Mouse (Mus musculus): Measurements from ENCODE around the gene Rbfox3. TPM values are rescaled to one million over a fixed set of nuclear protein-coding genes. Genes with fewer than 3 reads are reported as not detected.

Rbfox3 gene
- polyA plus RNA-seq, 1 experiment from 2014 or later = 0.36 TPM

- Histone ChIP-seq H3K27ac (no peak overlapping the region), H3K4me2 (no peak overlapping the region), H3K27me3 (peaks cover 27% of the 10 kb centered on the region), H3K9me3 (replicated peaks) (no peaks in the 10 kb centered on the region), H3K9ac (no peak overlapping the region), H3K4me3 (replicated peaks) (no peak overlapping the region), H3K4me1 (replicated peaks) (no peaks in the 10 kb centered on the region), H3K36me3 (no peaks in the 10 kb centered on the region)
- no peak for ATAC-seq (ENCODE audit: low read depth)
- DNase-seq = no peak
- 12% methylated on average over 4 of the region's 4 CpGs for WGBS (ENCODE audit: insufficient replicate concordance)
Measured at GRCm38 (mm10) chr11:118554542-118554941, 356.9 kb downstream of the Rbfox3 start.

- Histone ChIP-seq H3K9ac (no peak overlapping the region), H3K4me2 (no peak overlapping the region), H3K4me1 (replicated peaks) (no peaks in the 10 kb centered on the region), H3K36me3 (no peaks in the 10 kb centered on the region), H3K4me3 (replicated peaks) (no peak overlapping the region), H3K27ac (no peak overlapping the region), H3K27me3 (peaks cover 27% of the 10 kb centered on the region), H3K9me3 (replicated peaks) (no peaks in the 10 kb centered on the region)
- ATAC-seq (ENCODE audit: low read depth) = no peak
- 40% methylated on average over 4 of the region's 4 CpGs for WGBS (ENCODE audit: insufficient replicate concordance)
- no peak for DNase-seq
Measured at GRCm38 (mm10) chr11:118553926-118554325, 357.5 kb downstream of the Rbfox3 start.

- WGBS (ENCODE audit: insufficient replicate concordance) = 37% methylated on average over 6 of the region's 6 CpGs
- H3K27me3 ChIP-seq = peaks cover 27% of the 10 kb centered on the region
- ATAC-seq (ENCODE audit: low read depth) (no peak), DNase-seq (no peak)
- no peaks in the 10 kb centered on the region for H3K9me3 ChIP-seq (replicated peaks)
- H3K36me3 ChIP-seq = no peaks in the 10 kb centered on the region
- H3K4me3 ChIP-seq (replicated peaks) = no peak overlapping the region
- no peaks in the 10 kb centered on the region for H3K4me1 ChIP-seq (replicated peaks)
- no peak overlapping the region for H3K27ac ChIP-seq
- no peak overlapping the region for H3K4me2 ChIP-seq
- H3K9ac ChIP-seq = no peak overlapping the region
Measured at GRCm38 (mm10) chr11:118553001-118553400, 358.4 kb downstream of the Rbfox3 start.

- Histone ChIP-seq H3K36me3 (no peaks in the 10 kb centered on the region), H3K9ac (no peak overlapping the region), H3K4me2 (no peak overlapping the region), H3K9me3 (replicated peaks) (no peaks in the 10 kb centered on the region), H3K27ac (no peak overlapping the region), H3K27me3 (peaks cover 27% of the 10 kb centered on the region), H3K4me3 (replicated peaks) (no peak overlapping the region), H3K4me1 (replicated peaks) (no peaks in the 10 kb centered on the region)
- ATAC-seq (ENCODE audit: low read depth) (no peak), DNase-seq (no peak)
- 45% methylated on average over 4 of the region's 4 CpGs for WGBS (ENCODE audit: insufficient replicate concordance)
Measured at GRCm38 (mm10) chr11:118552478-118552877, 358.9 kb downstream of the Rbfox3 start.

GRCm38 (mm10) chr11:118551705-118552104, 359.7 kb downstream of the Rbfox3 start:
- peaks cover 27% of the 10 kb centered on the region for H3K27me3 ChIP-seq
- 36% methylated on average over 3 of the region's 3 CpGs for WGBS (ENCODE audit: insufficient replicate concordance)
- no peak overlapping the region for H3K27ac ChIP-seq

GRCm38 (mm10) chr11:118550773-118551520, 360.4 kb downstream of the Rbfox3 start:
- Histone ChIP-seq H3K27me3 (peaks cover 27% of the 10 kb centered on the region), H3K4me2 (no peak overlapping the region), H3K4me1 (replicated peaks) (no peaks in the 10 kb centered on the region), H3K9ac (no peak overlapping the region), H3K4me3 (replicated peaks) (no peak overlapping the region), H3K9me3 (replicated peaks) (no peaks in the 10 kb centered on the region), H3K27ac (no peak overlapping the region), H3K36me3 (no peaks in the 10 kb centered on the region)
- 32% methylated on average over 17 of the region's 17 CpGs for WGBS (ENCODE audit: insufficient replicate concordance)
- ATAC-seq (ENCODE audit: low read depth) = no peak
- no peak for DNase-seq

More at GRCm38 (mm10) chr11:118551705-118552104, 359.7 kb downstream of the Rbfox3 start:
- no peaks in the 10 kb centered on the region for H3K9me3 ChIP-seq (replicated peaks)
- H3K4me2 ChIP-seq = no peak overlapping the region
- DNase-seq (no peak), ATAC-seq (ENCODE audit: low read depth) (no peak)
- no peak overlapping the region for H3K9ac ChIP-seq
- no peak overlapping the region for H3K4me3 ChIP-seq (replicated peaks)
- H3K4me1 ChIP-seq (replicated peaks) = no peaks in the 10 kb centered on the region
- H3K36me3 ChIP-seq = no peaks in the 10 kb centered on the region

GRCm38 (mm10) chr11:118548242-118548641, 363.2 kb downstream of the Rbfox3 start:
- Histone ChIP-seq H3K9me3 (replicated peaks) (no peaks in the 10 kb centered on the region), H3K27ac (no peak overlapping the region), H3K27me3 (peaks cover 11% of the 10 kb centered on the region; the same call in 1 of the 2 replicates), H3K4me2 (no peak overlapping the region), H3K4me1 (replicated peaks) (no peaks in the 10 kb centered on the region), H3K4me3 (replicated peaks) (no peak overlapping the region), H3K9ac (no peak overlapping the region), H3K36me3 (no peaks in the 10 kb centered on the region)
- ATAC-seq (ENCODE audit: low read depth) = no peak
- WGBS (ENCODE audit: insufficient replicate concordance) = 61% methylated on average over 9 of the region's 9 CpGs
- DNase-seq = no peak

- Histone ChIP-seq H3K4me2 (no peak overlapping the region), H3K9me3 (replicated peaks) (no peaks in the 10 kb centered on the region), H3K27ac (no peak overlapping the region), H3K4me1 (replicated peaks) (no peaks in the 10 kb centered on the region), H3K27me3 (0 out of 2 replicates have a peak, but pooled peaks cover 9% of the 10 kb centered on the region), H3K4me3 (replicated peaks) (no peak overlapping the region), H3K9ac (no peak overlapping the region), H3K36me3 (no peaks in the 10 kb centered on the region)
- ATAC-seq (ENCODE audit: low read depth) (no peak), DNase-seq (no peak)
- 57% methylated on average over 8 of the region's 8 CpGs for WGBS (ENCODE audit: insufficient replicate concordance)
Measured at GRCm38 (mm10) chr11:118546269-118546668, 365.1 kb downstream of the Rbfox3 start.

GRCm38 (mm10) chr11:118545690-118546089, 365.7 kb downstream of the Rbfox3 start:
- Histone ChIP-seq H3K4me1 (replicated peaks) (no peaks in the 10 kb centered on the region), H3K27ac (no peak overlapping the region), H3K4me3 (replicated peaks) (no peak overlapping the region), H3K4me2 (no peak overlapping the region), H3K36me3 (no peaks in the 10 kb centered on the region), H3K9ac (no peak overlapping the region), H3K9me3 (replicated peaks) (no peaks in the 10 kb centered on the region), H3K27me3 (0 out of 2 replicates have a peak, but pooled peaks cover 7% of the 10 kb centered on the region)
- DNase-seq (no peak), ATAC-seq (ENCODE audit: low read depth) (no peak)
- WGBS (ENCODE audit: insufficient replicate concordance) = 22% methylated on average over 4 of the region's 4 CpGs

GRCm38 (mm10) chr11:118544564-118544963, 366.8 kb downstream of the Rbfox3 start:
- 62% methylated on average over 6 of the region's 6 CpGs for whole genome bisulfite sequencing (ENCODE audit: insufficient replicate concordance)
- no peak overlapping the region for H3K4me3 ChIP-seq (replicated peaks)
- DNase-seq = no peak
- no peaks in the 10 kb centered on the region for H3K9me3 ChIP-seq (replicated peaks)
- H3K36me3 ChIP-seq = no peaks in the 10 kb centered on the region
- no peak overlapping the region for H3K27ac ChIP-seq
- H3K27me3 ChIP-seq = 0 out of 2 replicates have a peak, but pooled peaks cover 6% of the 10 kb centered on the region
- H3K9ac ChIP-seq = no peak overlapping the region
- H3K4me1 ChIP-seq (replicated peaks) = no peaks in the 10 kb centered on the region
- no peak overlapping the region for H3K4me2 ChIP-seq
- no peak for ATAC-seq (ENCODE audit: low read depth)

- Histone ChIP-seq H3K9me3 (replicated peaks) (no peaks in the 10 kb centered on the region), H3K4me3 (replicated peaks) (no peak overlapping the region), H3K9ac (no peak overlapping the region), H3K27ac (no peak overlapping the region), H3K4me1 (replicated peaks) (no peaks in the 10 kb centered on the region), H3K27me3 (0 out of 2 replicates have a peak, but pooled peaks cover 6% of the 10 kb centered on the region), H3K36me3 (no peaks in the 10 kb centered on the region), H3K4me2 (no peak overlapping the region)
- 45% methylated on average over 7 of the region's 7 CpGs for WGBS (ENCODE audit: insufficient replicate concordance)
- DNase-seq = no peak
- ATAC-seq (ENCODE audit: low read depth) = no peak
Measured at GRCm38 (mm10) chr11:118542906-118543305, 368.5 kb downstream of the Rbfox3 start.
